Mouse (Mus musculus): Measurements from ENCODE around the gene Inpp4b.

The Inpp4b gene

GRCm38 (mm10) chr8:81572319-81573104 is 230.2 kb downstream of the Inpp4b start:
- in situ Hi-C loops (cut with MboI, MseI), result loop anchor here in 1 of 2 experiments (25.0 kb wide), 1 partner anchor 1765 kb away; the partner anchor contains the start of genes Elmod2 and Mgat4d

- in situ Hi-C loops (cut with MboI, MseI), result no loop called here
Observed at GRCm38 (mm10) chr8:81575268-81575917, 233.0 kb downstream of the Inpp4b start.

GRCm38 (mm10) chr8:81578951-81579350 is 236.6 kb downstream of the Inpp4b start:
- in situ Hi-C loops (cut with MboI, MseI), result no loop called here

- in situ Hi-C loops (cut with MboI, MseI), result no loop called here
Observed at GRCm38 (mm10) chr8:81581817-81582437, 239.6 kb downstream of the Inpp4b start.

- in situ Hi-C loops (cut with MboI, MseI), result no loop called here
Observed at GRCm38 (mm10) chr8:81582906-81583305, 240.6 kb downstream of the Inpp4b start.

- in situ Hi-C loops (cut with MboI, MseI), result no loop called here
Observed at GRCm38 (mm10) chr8:81586783-81587182, 244.4 kb downstream of the Inpp4b start.

GRCm38 (mm10) chr8:81594134-81594714 is 251.9 kb downstream of the Inpp4b start:
- in situ Hi-C loops (cut with MboI, MseI), result no loop called here

- in situ Hi-C loops (cut with MboI, MseI), result no loop called here
Observed at GRCm38 (mm10) chr8:81599209-81599608, 256.9 kb downstream of the Inpp4b start.

- in situ Hi-C loops (cut with MboI, MseI), result no loop called here
Observed at GRCm38 (mm10) chr8:81601136-81601535, 258.8 kb downstream of the Inpp4b start.

GRCm38 (mm10) chr8:81608082-81608481 is 265.7 kb downstream of the Inpp4b start:
- in situ Hi-C loops (cut with MboI, MseI), result no loop called here

- in situ Hi-C loops (cut with MboI, MseI), result no loop called here
Observed at GRCm38 (mm10) chr8:81609064-81609463, 266.7 kb downstream of the Inpp4b start.

GRCm38 (mm10) chr8:81612611-81613010 is 270.3 kb downstream of the Inpp4b start:
- in situ Hi-C loops (cut with MboI, MseI), result no loop called here

GRCm38 (mm10) chr8:81614135-81614534 is 271.8 kb downstream of the Inpp4b start:
- in situ Hi-C loops (cut with MboI, MseI), result no loop called here

GRCm38 (mm10) chr8:81614605-81615004 is 272.2 kb downstream of the Inpp4b start:
- in situ Hi-C loops (cut with MboI, MseI), result no loop called here

- in situ Hi-C loops (cut with MboI, MseI), result no loop called here
Observed at GRCm38 (mm10) chr8:81615552-81615951, 273.2 kb downstream of the Inpp4b start.

GRCm38 (mm10) chr8:81618918-81619317 is 276.6 kb downstream of the Inpp4b start:
- in situ Hi-C loops (cut with MboI, MseI), result no loop called here

- in situ Hi-C loops (cut with MboI, MseI), result loop anchor here in 1 of 2 experiments (10.0 kb wide), 1 partner anchor 170 kb away; no protein-coding TSS in a partner anchor
Observed at GRCm38 (mm10) chr8:81635015-81635414, 292.7 kb downstream of the Inpp4b start.

- in situ Hi-C loops (cut with MboI, MseI), result loop anchor here in 1 of 2 experiments (10.0 kb wide), 1 partner anchor 169 kb away; no protein-coding TSS in a partner anchor
Observed at GRCm38 (mm10) chr8:81635912-81636583, 293.7 kb downstream of the Inpp4b start.

- in situ Hi-C loops (cut with MboI, MseI), result loop anchor here in 1 of 2 experiments (10.0 kb wide), 1 partner anchor 166 kb away; no protein-coding TSS in a partner anchor
Observed at GRCm38 (mm10) chr8:81638478-81638877, 296.1 kb downstream of the Inpp4b start.

GRCm38 (mm10) chr8:81639820-81640219 is 297.5 kb downstream of the Inpp4b start:
- in situ Hi-C loops (cut with MboI, MseI), result loop anchor here in 1 of 2 experiments (10.0 kb wide), 1 partner anchor 165 kb away; no protein-coding TSS in a partner anchor

- in situ Hi-C loops (cut with MboI, MseI), result no loop called here
Observed at GRCm38 (mm10) chr8:81643030-81643429, 300.7 kb downstream of the Inpp4b start.
